Mouse (Mus musculus): Measurements from ENCODE around the gene Gja8.

Gja8 gene

GRCm38 (mm10) chr3:96925920-96926319 is at the start of gene Gja8:
Gene Gja8 (minus strand): TSS chr3:96926020.
- DNase-seq (ENCODE audit: extremely low spot score, low spot score), result no peak

- no peak for DNase-seq (ENCODE audit: extremely low spot score, low spot score)
Measured at GRCm38 (mm10) chr3:96974467-96974866, 48.6 kb upstream of the Gja8 start.

GRCm38 (mm10) chr3:96970986-96971385 is 45.2 kb upstream of the Gja8 start:
- no peak for DNase-seq (ENCODE audit: extremely low spot score, low spot score)

- DNase-seq (ENCODE audit: extremely low spot score, low spot score), result no peak
Measured at GRCm38 (mm10) chr3:96963088-96964034, 37.5 kb upstream of the Gja8 start.

- DNase-seq (ENCODE audit: extremely low spot score, low spot score), result no peak
Measured at GRCm38 (mm10) chr3:96960597-96960996, 34.8 kb upstream of the Gja8 start.

GRCm38 (mm10) chr3:96953489-96954233 is 27.8 kb upstream of the Gja8 start:
- DNase-seq (ENCODE audit: extremely low spot score, low spot score), result no peak

GRCm38 (mm10) chr3:96942706-96943105 is 16.9 kb upstream of the Gja8 start:
- no peak for DNase-seq (ENCODE audit: extremely low spot score, low spot score)

GRCm38 (mm10) chr3:96938738-96939137 is 12.9 kb upstream of the Gja8 start:
- peak; percentile 88 for DNase-seq (ENCODE audit: extremely low spot score, low spot score)

- DNase-seq (ENCODE audit: extremely low spot score, low spot score), result peak; percentile 35
Measured at GRCm38 (mm10) chr3:96937606-96938005, 11.8 kb upstream of the Gja8 start.

GRCm38 (mm10) chr3:96936241-96936640 is 10.4 kb upstream of the Gja8 start:
- DNase-seq (ENCODE audit: extremely low spot score, low spot score), result no peak

- DNase-seq (ENCODE audit: extremely low spot score, low spot score), result peak; percentile 38
Measured at GRCm38 (mm10) chr3:96931261-96931681, 5.5 kb upstream of the Gja8 start.

GRCm38 (mm10) chr3:96924631-96925030 is 1.2 kb downstream of the Gja8 start:
- no peak for DNase-seq (ENCODE audit: extremely low spot score, low spot score)

GRCm38 (mm10) chr3:96920991-96921390 is 4.8 kb downstream of the Gja8 start:
- DNase-seq (ENCODE audit: extremely low spot score, low spot score), result no peak

- DNase-seq (ENCODE audit: extremely low spot score, low spot score), result no peak
Measured at GRCm38 (mm10) chr3:96905592-96905991, 20.2 kb downstream of the Gja8 start.

- DNase-seq (ENCODE audit: extremely low spot score, low spot score), result peak; percentile 97
Measured at GRCm38 (mm10) chr3:96904851-96905541, 20.8 kb downstream of the Gja8 start, which contains the start of gene Gpr89. Gene Gpr89 (minus strand): TSS chr3:96905346.

GRCm38 (mm10) chr3:96904393-96904792 is 21.4 kb downstream of the Gja8 start, which contains the start of gene Gja5:
Gene Gja5 (plus strand): TSS chr3:96904693.
- DNase-seq (ENCODE audit: extremely low spot score, low spot score), result no peak

- no peak for DNase-seq (ENCODE audit: extremely low spot score, low spot score)
Measured at GRCm38 (mm10) chr3:96902336-96902999, 23.4 kb downstream of the Gja8 start.

GRCm38 (mm10) chr3:96883690-96884089 is 42.1 kb downstream of the Gja8 start:
- DNase-seq (ENCODE audit: extremely low spot score, low spot score), result no peak

- no peak for DNase-seq (ENCODE audit: extremely low spot score, low spot score)
Measured at GRCm38 (mm10) chr3:96882061-96882849, 43.6 kb downstream of the Gja8 start.

GRCm38 (mm10) chr3:96881557-96881956 is 44.3 kb downstream of the Gja8 start:
- DNase-seq (ENCODE audit: extremely low spot score, low spot score), result no peak
